Mouse (Mus musculus): Measurements from ENCODE around the gene Mcub.

DNA sequence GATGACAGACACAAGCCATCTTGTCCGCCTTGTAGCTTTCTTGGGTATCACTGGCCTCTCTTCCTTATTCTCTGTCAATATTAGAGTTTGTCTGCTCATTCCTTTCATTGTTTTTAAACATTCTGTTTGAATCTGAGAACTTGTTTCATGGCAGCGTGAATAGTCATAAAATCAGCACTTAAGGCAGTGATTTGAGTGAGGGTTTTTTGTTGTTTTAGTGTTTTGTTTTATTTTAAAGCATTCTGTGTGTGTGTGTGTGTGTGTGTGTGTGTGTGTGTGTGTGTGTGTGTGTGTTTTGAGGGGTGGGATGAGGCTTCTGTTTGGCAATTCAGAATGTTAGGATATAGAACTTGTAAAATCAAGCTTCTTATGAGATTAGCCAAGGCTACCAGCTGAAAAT, 90.1 kb downstream of the Mcub start:
- TF ChIP-seq EP300 (optimal IDR thresholded peaks at IDR 0.05), result no peak
- no peak for TF ChIP-seq CTCF (IDR thresholded peaks at IDR 0.05; ENCODE audit: low read depth)

Data from stomach, postnatal 0 days (tissue).